Mouse (Mus musculus) MEL (cell line): ENCODE results near the gene Cstf1. TPM values are rescaled to one million over a fixed set of nuclear protein-coding genes. Genes with fewer than 3 reads are reported as not detected.

ENCODE experiments used
- DNase-seq: peaks from one replicate; pipeline ENCODE4 v3.0.0; 2011; ENCODE audit warnings: low read depth, low spot score
- H3K27ac ChIP-seq: 2 replicates; pipeline ENCODE4 v1.5.1; 2012; ENCODE audit warnings: low read depth, mild to moderate bottlenecking, control low read depth, low read length, moderate library complexity; ENCODE audit not compliant: control insufficient read depth
- H3K27me3 ChIP-seq, 2 experiments: fragments of 150-350 bp in 1 of 2; sonication (generic) in 1 of 2; 2 replicates each; pipeline ENCODE4 v1.6.1; 2012; ENCODE audit warnings: low read length in 2 of 2, mild to moderate bottlenecking in 2 of 2, improper control_type of control experiment in 1 of 2, moderate library complexity in 1 of 2; ENCODE audit not compliant: insufficient read depth in 2 of 2, control insufficient read depth in 1 of 2
- H3K36me3 ChIP-seq, 2 experiments: 2 replicates each; pipeline ENCODE4 v1.6.1; 2012 to 2014; ENCODE audit warnings: low read length in 2 of 2, improper control_type of control experiment in 1 of 2, inconsistent platforms in 1 of 2, mild to moderate bottlenecking in 1 of 2; ENCODE audit not compliant: insufficient read depth in 2 of 2, control insufficient read depth in 1 of 2
- H3K4me1 ChIP-seq, 2 experiments: fragments of 150-350 bp in 1 of 2; sonication (generic) in 1 of 2; 2 replicates each; pipeline ENCODE4 v1.6.1; 2012; ENCODE audit warnings: low read length in 2 of 2, improper control_type of control experiment in 1 of 2, mild to moderate bottlenecking in 1 of 2; ENCODE audit not compliant: insufficient read depth in 2 of 2, control insufficient read depth in 1 of 2
- H3K4me3 ChIP-seq, 2 experiments: fragments of 150-350 bp in 1 of 2; sonication (generic) in 1 of 2; 2 replicates each; pipeline ENCODE4 v1.5.1; 2012; ENCODE audit warnings: low read depth in 2 of 2, low read length in 2 of 2, mild to moderate bottlenecking in 2 of 2, moderate library complexity in 2 of 2, control low read depth in 1 of 2, improper control_type of control experiment in 1 of 2; ENCODE audit not compliant: control insufficient read depth in 1 of 2, insufficient read depth in 1 of 2
- H3K79me2 ChIP-seq: 2 replicates; pipeline ENCODE4 v1.6.1; 2012; ENCODE audit warnings: mild to moderate bottlenecking, low read length, moderate library complexity; ENCODE audit not compliant: control insufficient read depth, poor library complexity, insufficient read depth
- H3K9ac ChIP-seq: 2 replicates; pipeline ENCODE4 v1.6.1; 2012; ENCODE audit warnings: low read depth, mild to moderate bottlenecking, control low read depth, low read length, moderate library complexity; ENCODE audit not compliant: control insufficient read depth, poor library complexity, severe bottlenecking
- H3K9me3 ChIP-seq: fragments of 150-350 bp; sonication (generic); replicated peaks from 2 replicates; pipeline ENCODE4 v1.6.1; 2012; ENCODE audit warnings: mild to moderate bottlenecking, low read length, improper control_type of control experiment, moderate library complexity; ENCODE audit not compliant: insufficient read depth
- ELF1 ChIP-seq: IDR thresholded peaks from 2 replicates; pipeline ENCODE4 v1.6.1; 2014; ENCODE audit warnings: low read depth, mild to moderate bottlenecking, inconsistent platforms, low read length, improper control_type of control experiment, moderate library complexity
- ETS1 ChIP-seq: IDR thresholded peaks from 2 replicates; pipeline ENCODE4 v1.6.1; 2012; ENCODE audit warnings: low read depth, mild to moderate bottlenecking, inconsistent platforms, low read length, improper control_type of control experiment, moderate library complexity
- GABPA ChIP-seq: IDR thresholded peaks from 2 replicates; pipeline ENCODE4 v1.6.1; 2012; ENCODE audit warnings: low read depth, mild to moderate bottlenecking, inconsistent platforms, low read length, improper control_type of control experiment, moderate library complexity
- GATA1 ChIP-seq: IDR thresholded peaks from 2 replicates; pipeline ENCODE4 v1.6.1; 2011; ENCODE audit warnings: low read depth, low read length, improper control_type of control experiment
- MAFK ChIP-seq: IDR thresholded peaks from 2 replicates; pipeline ENCODE4 v1.6.1; 2011; ENCODE audit warnings: low read depth, mild to moderate bottlenecking, low read length, improper control_type of control experiment, borderline replicate concordance
- MAX ChIP-seq: IDR thresholded peaks from 2 replicates; pipeline ENCODE4 v1.6.1; 2011; ENCODE audit warnings: low read length, improper control_type of control experiment
- MYC ChIP-seq: IDR thresholded peaks from 2 replicates; pipeline ENCODE4 v1.6.1; 2011; ENCODE audit warnings: low read depth, mild to moderate bottlenecking, low read length, improper control_type of control experiment, moderate library complexity
- POLR2A ChIP-seq, 2 experiments: IDR thresholded peaks; 2 replicates each; pipeline ENCODE4 v1.6.1; 2011 to 2012; ENCODE audit warnings: low read length in 2 of 2, mild to moderate bottlenecking in 2 of 2, control low read depth in 1 of 2, improper control_type of control experiment in 1 of 2, low read depth in 1 of 2, moderate library complexity in 1 of 2; ENCODE audit not compliant: control insufficient read depth in 1 of 2, insufficient read depth in 1 of 2, poor library complexity in 1 of 2
- TBP ChIP-seq: IDR thresholded peaks from 2 replicates; pipeline ENCODE4 v1.8.0; 2011; ENCODE audit warnings: low read depth, low read length, improper control_type of control experiment
- TCF12 ChIP-seq: IDR thresholded peaks from 2 replicates; pipeline ENCODE4 v1.6.1; 2014; ENCODE audit warnings: low read depth, mild to moderate bottlenecking, inconsistent platforms, low read length, improper control_type of control experiment, moderate library complexity
- ZNF384 ChIP-seq: IDR thresholded peaks from 2 replicates; pipeline ENCODE4 v1.6.1; 2012; ENCODE audit warnings: low read depth, mild to moderate bottlenecking, inconsistent platforms, low read length, improper control_type of control experiment
- polyA plus RNA-seq, 2 experiments: library from polyadenylated mRNA; stranded (reverse) in 1 of 2; unstranded in 1 of 2; fragments of >175 nt in 1 of 2; fragments of >200 nt in 1 of 2; gene quantifications; 2 replicates each; pipeline versions ENCODE4 v1.2.1 to v1.2.4; 2012; ENCODE audit warnings: low replicate concordance in 2 of 2, low read depth in 1 of 2; ENCODE audit not compliant: insufficient read length in 2 of 2, insufficient read depth in 1 of 2, missing spikeins in 1 of 2
- total RNA-seq: library from RNA; depleted of rRNA; stranded (reverse); fragments of 300-350 nt; gene quantifications from 2 replicates; pipeline ENCODE4 v1.2.3, GENCODE M21; 2012

Cstf1 gene
- total and polyA plus RNA-seq, 3 experiments, result 66.9 to 105 (median 77.4) TPM

DNA sequence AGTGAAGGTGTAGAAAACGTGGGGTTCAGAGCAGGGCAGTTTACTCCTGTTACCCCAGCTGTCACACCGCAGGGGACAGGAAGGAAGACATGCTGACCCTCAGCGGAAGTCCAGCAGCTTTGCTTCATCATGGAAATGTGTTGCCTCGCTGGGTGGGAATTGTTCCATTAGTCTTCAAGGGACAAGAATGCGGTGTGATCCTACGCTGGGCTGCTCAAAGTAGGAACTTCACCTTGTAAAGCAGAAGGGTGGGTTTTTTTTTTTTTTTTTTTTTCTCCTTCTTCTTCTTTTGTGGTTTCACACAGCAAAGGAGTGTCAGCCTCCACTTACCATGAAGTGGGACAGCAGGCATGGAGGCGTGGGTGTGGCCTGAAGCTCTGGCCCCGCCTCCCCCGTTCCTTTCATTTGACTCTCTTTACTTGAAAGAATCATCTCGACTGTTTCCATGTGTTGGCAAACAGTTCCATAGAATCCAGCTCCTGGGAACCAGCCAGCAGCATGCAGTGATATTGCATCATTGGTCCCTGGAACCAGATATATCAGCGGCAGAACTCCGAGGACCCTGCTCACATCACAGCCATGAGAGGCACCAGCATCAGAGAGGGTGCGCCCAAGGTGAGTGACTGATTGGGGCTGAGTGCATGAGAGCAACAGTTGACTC, 23.0 kb downstream of the Cstf1 start, which contains the start of gene Cass4:
Gene Cass4, plus strand, starts transcription at position 404 of the 661 bp plus-strand sequence.
- H3K27me3 ChIP-seq, result no peaks in the 10 kb centered on the region
- peak within 1 kb of the TSS; percentile 71 to 84 for H3K4me3 ChIP-seq
- peak; percentile 17; the same call in 1 of the 2 replicates for TF ChIP-seq TCF12
- no peak for TF ChIP-seq MAFK
- TF ChIP-seq ZNF384, result peak; percentile 96
- peak; percentile 55; the same call in 1 of the 2 replicates for TF ChIP-seq MYC
- TF ChIP-seq ETS1, result peak; percentile 21; the same call in 1 of the 2 replicates
- TF ChIP-seq TBP, result peak; percentile 65; the same call in 1 of the 2 replicates
- no peak for TF ChIP-seq ELF1
- TF ChIP-seq POLR2A (IDR thresholded peaks at IDR 0.05; ENCODE audit: control insufficient read depth in 1 of 2, insufficient read depth in 1 of 2, low read depth in 1 of 2, low read length in 2 of 2, poor library complexity in 1 of 2), result peak in 1 of 2 experiments; percentile 40; a peak in 1 of 4 replicates
- TF ChIP-seq MAX, result peak; percentile 50; the same call in 1 of the 2 replicates
- TF ChIP-seq, all 39 proteins: peak for 7
- no peaks in the 10 kb centered on the region for H3K79me2 ChIP-seq
- peaks cover 0 to 12% of the 10 kb centered on the region in 2 experiments; a peak in 3 of 4 replicates for H3K4me1 ChIP-seq
- peak; percentile 83 for DNase-seq
- H3K9me3 ChIP-seq, result no peaks in the 10 kb centered on the region
- H3K36me3 ChIP-seq, result peaks cover 0 to 5% of the 10 kb centered on the region in 2 experiments; a peak in 2 of 4 replicates
- H3K9ac ChIP-seq, result peak within 1 kb of the TSS; percentile 67
- H3K27ac ChIP-seq, result peak within 1 kb of the TSS; percentile 24; the same call in 1 of the 2 replicates

DNA sequence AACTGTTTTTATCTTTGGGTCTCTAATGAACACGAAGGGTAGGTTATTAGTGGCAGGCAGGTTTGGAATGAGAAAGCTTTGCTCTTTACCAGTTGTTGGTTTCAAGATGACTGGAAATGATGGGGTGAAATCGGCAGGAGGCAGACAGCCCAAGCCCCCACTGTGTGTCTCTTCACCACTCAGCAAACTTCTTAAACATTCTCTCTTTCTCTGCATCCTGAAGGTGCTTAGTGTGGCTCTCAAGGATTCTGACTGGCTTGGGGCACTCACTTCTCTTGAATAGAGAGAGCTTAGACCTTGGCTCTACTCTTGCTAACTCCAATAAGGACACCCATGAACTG, 23.5 kb downstream of the Cstf1 start:
- Histone ChIP-seq H3K9me3 (no peaks in the 10 kb centered on the region), H3K4me1 (peaks cover 0 to 12% of the 10 kb centered on the region in 2 experiments; a peak in 3 of 4 replicates), H3K4me3 (peak overlapping the region; percentile 71 to 84), H3K27ac (no peak overlapping the region), H3K79me2 (no peaks in the 10 kb centered on the region), H3K27me3 (no peaks in the 10 kb centered on the region), H3K36me3 (peaks cover 0 to 5% of the 10 kb centered on the region in 2 experiments; a peak in 2 of 4 replicates), H3K9ac (no peak overlapping the region; the same call in none of the 2 replicates)
- no peak for DNase-seq
- no peak for TF ChIP-seq GABPA

DNA sequence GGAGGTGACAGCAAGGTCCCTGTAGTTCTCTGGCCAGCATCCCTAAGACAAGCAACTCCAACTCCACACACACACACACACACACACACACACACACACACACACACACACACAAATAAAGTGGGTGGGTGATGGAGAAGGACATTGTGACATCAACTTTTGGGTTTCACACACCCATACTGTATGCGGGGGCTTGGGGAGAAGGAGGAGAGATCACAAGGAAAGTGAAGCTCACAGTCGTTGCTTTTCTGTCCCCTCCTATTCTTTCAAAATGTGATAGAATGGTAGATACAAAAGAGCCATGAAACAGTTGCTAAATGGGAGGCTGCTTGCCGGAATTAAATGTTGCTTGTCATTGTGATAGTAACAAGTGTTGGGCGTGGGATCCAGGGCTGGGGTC, 24.2 kb downstream of the Cstf1 start:
- Histone ChIP-seq H3K4me3 (no peak overlapping the region), H3K9me3 (no peaks in the 10 kb centered on the region)

More for the DNA sequence above, 24.2 kb downstream of the Cstf1 start:
- Histone ChIP-seq H3K27ac (no peak overlapping the region), H3K27me3 (no peaks in the 10 kb centered on the region), H3K4me1 (peaks cover 0 to 12% of the 10 kb centered on the region in 2 experiments; a peak in 3 of 4 replicates), H3K79me2 (no peaks in the 10 kb centered on the region), H3K36me3 (peaks cover 0 to 5% of the 10 kb centered on the region in 2 experiments; a peak in 2 of 4 replicates), H3K9ac (no peak overlapping the region)
- no peak for TF ChIP-seq GATA1
- DNase-seq, result no peak
